Comparison of ENCODE assay signal across 8 mouse cellular contexts in the genomic region with DNA sequence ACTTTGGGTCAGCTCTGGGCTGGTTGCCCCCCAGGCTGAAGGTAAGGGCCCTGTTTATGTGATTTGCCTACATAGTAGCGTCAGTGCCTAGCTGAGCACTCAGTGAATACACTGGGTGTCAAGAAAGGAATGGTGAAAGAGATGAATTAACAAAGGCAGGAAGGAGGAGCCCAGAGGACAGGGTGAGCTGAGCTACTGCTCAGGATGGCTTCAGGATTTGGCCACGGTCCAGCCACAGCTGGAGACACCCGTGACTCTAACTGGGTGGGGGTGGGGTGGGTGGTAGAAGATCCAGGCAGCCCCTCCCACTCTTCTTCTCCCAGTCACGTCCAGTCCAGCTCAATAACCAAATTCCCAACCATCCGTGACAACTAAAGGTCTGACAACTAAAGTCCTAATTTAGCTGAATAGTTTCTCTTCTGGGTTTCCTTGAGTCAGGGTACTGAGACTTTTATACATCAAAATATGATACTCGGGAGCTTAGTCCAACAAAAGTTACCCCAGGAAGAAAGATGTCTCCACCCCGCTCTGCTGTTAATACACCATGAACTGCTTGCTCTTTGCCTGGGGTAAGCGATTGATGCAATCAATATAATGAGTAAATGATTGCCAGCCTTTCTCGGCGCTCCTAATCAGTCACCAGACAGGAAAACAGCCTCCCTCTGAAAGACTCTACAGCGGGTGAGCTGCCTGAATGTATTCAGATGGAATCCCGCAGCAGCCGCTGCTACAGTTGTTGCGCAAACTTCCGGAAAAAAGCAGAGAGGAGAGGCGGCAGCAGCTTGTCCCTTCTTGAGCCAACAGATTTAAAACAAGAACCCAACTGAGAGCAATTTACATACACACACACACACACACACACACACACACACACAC. TPM values are rescaled to one million over a fixed set of nuclear protein-coding genes. Genes with fewer than 3 reads are reported as not detected.
DNase-seq lines count a peak whose midpoint lies in the region; ATAC-seq and TF ChIP-seq lines count a peak whose summit lies in the region.

No protein-coding gene starts in this region.

- peak overlapping the region; percentile 2; the same call in 1 of the 2 replicates for H3K4me3 ChIP-seq in spleen, adult 2 months (ENCODE audit: extremely low read depth, insufficient read depth, insufficient read length)
- no peak overlapping the region for H3K4me3 ChIP-seq in embryonic facial prominence, embryonic 11.5 days (ENCODE audit: low read depth, low read length)
- H3K4me3 ChIP-seq in heart, embryonic 15.5 days, result peak overlapping the region; percentile 38
- peak overlapping the region; percentile 34 for H3K4me3 ChIP-seq in kidney, embryonic 16.5 days (ENCODE audit: low read length)

- peak overlapping the region; percentile 39 for H3K4me2 ChIP-seq in embryonic facial prominence, embryonic 11.5 days (ENCODE audit: low read depth, low read length)
- peak overlapping the region; percentile 62 for H3K4me2 ChIP-seq in heart, embryonic 15.5 days
- H3K4me2 ChIP-seq in kidney, embryonic 16.5 days (replicated peaks; ENCODE audit: low read depth, low read length), result peak overlapping the region; percentile 55

- peak; percentile 78 for ATAC-seq in embryonic facial prominence, embryonic 11.5 days (replicated peaks; ENCODE audit: insufficient number of reproducible peaks, low FRiP score, low TSS enrichment, low read depth)
- ATAC-seq in heart, embryonic 15.5 days (replicated peaks; ENCODE audit: insufficient number of reproducible peaks, insufficient read depth, low FRiP score, low read depth), result peak; percentile 72
- ATAC-seq in kidney, embryonic 16.5 days (ENCODE audit: low FRiP score, low TSS enrichment), result peak; percentile 91
- ATAC-seq in erythroblast, adult 5-6 weeks (replicated peaks; ENCODE audit: low FRiP score, poor library complexity, severe bottlenecking), result no peak

- 15% methylated on average over 16 of the region's 16 CpGs for WGBS in spleen, adult 2 months
- 11% methylated on average over 16 of the region's 16 CpGs for WGBS in embryonic facial prominence, embryonic 11.5 days
- WGBS in heart, embryonic 15.5 days, result 18% methylated on average over 16 of the region's 16 CpGs
- 9% methylated on average over 16 of the region's 16 CpGs for WGBS in kidney, embryonic 16.5 days

- no peak for TF ChIP-seq POLR2A in spleen, adult 2 months (IDR thresholded peaks at IDR 0.05; ENCODE audit: low read depth, low read length)

- 0 out of 2 replicates have a peak overlapping the region, but pooled peaks have one; percentile 9 for H3K9ac ChIP-seq in embryonic facial prominence, embryonic 11.5 days (replicated peaks; ENCODE audit: low read length)
- H3K9ac ChIP-seq in heart, embryonic 15.5 days, result peak overlapping the region; percentile 33
- peak overlapping the region; percentile 52 for H3K9ac ChIP-seq in kidney, embryonic 16.5 days (replicated peaks; ENCODE audit: low read length)

- H3K27me3 ChIP-seq in spleen, adult 2 months (ENCODE audit: control insufficient read depth, insufficient read depth, low read length), result no peaks in the 10 kb centered on the region
- H3K27me3 ChIP-seq in embryonic facial prominence, embryonic 11.5 days (ENCODE audit: control insufficient read depth, insufficient read depth, low read length), result no peaks in the 10 kb centered on the region
- no peaks in the 10 kb centered on the region for H3K27me3 ChIP-seq in heart, embryonic 15.5 days
- H3K27me3 ChIP-seq in kidney, embryonic 16.5 days (ENCODE audit: insufficient read depth, low read length), result no peaks in the 10 kb centered on the region

- no peaks in the 10 kb centered on the region for H3K36me3 ChIP-seq in spleen, adult 2 months (ENCODE audit: control insufficient read depth, insufficient read depth, low read length)
- H3K36me3 ChIP-seq in embryonic facial prominence, embryonic 11.5 days (replicated peaks; ENCODE audit: control insufficient read depth, insufficient read depth, low read depth, low read length), result no peaks in the 10 kb centered on the region
- H3K36me3 ChIP-seq in heart, embryonic 15.5 days, result no peaks in the 10 kb centered on the region
- no peaks in the 10 kb centered on the region for H3K36me3 ChIP-seq in kidney, embryonic 16.5 days (ENCODE audit: insufficient read depth, low read length)

- peaks cover 4% of the 10 kb centered on the region; the same call in 1 of the 2 replicates for H3K4me1 ChIP-seq in spleen, adult 2 months (ENCODE audit: control insufficient read depth, insufficient read depth, insufficient read length)
- no peaks in the 10 kb centered on the region; the same call in 1 of the 2 replicates for H3K4me1 ChIP-seq in embryonic facial prominence, embryonic 11.5 days (ENCODE audit: control insufficient read depth, insufficient read depth, low read length)
- H3K4me1 ChIP-seq in heart, embryonic 15.5 days (replicated peaks), result peaks cover 8% of the 10 kb centered on the region
- H3K4me1 ChIP-seq in kidney, embryonic 16.5 days (ENCODE audit: insufficient read depth, low read length), result peaks cover 29% of the 10 kb centered on the region

- no peaks in the 10 kb centered on the region for H3K9me3 ChIP-seq in embryonic facial prominence, embryonic 11.5 days (replicated peaks; ENCODE audit: control insufficient read depth, low read length)
- no peaks in the 10 kb centered on the region for H3K9me3 ChIP-seq in heart, embryonic 15.5 days (replicated peaks)
- no peaks in the 10 kb centered on the region for H3K9me3 ChIP-seq in kidney, embryonic 16.5 days (ENCODE audit: low read length)

- no peak overlapping the region for H3K27ac ChIP-seq in spleen, adult 2 months (ENCODE audit: insufficient read depth, low read length)
- 0 out of 2 replicates have a peak overlapping the region, but pooled peaks have one; percentile 9 for H3K27ac ChIP-seq in embryonic facial prominence, embryonic 11.5 days (replicated peaks; ENCODE audit: low read depth, low read length)
- peak overlapping the region; percentile 63 for H3K27ac ChIP-seq in heart, embryonic 15.5 days
- H3K27ac ChIP-seq in kidney, embryonic 16.5 days (ENCODE audit: low read length), result peak overlapping the region; percentile 89

- no peak for TF ChIP-seq CTCF in spleen, adult 2 months (IDR thresholded peaks at IDR 0.05; ENCODE audit: extremely low read depth, insufficient read depth, insufficient read length, insufficient replicate concordance)

- DNase-seq in spleen, adult 2 months (ENCODE audit: low read depth in 1 of 2, low spot score in 2 of 2), result peak in 1 of 2 experiments; percentile 8
- DNase-seq in spleen, postnatal 14 days (ENCODE audit: low spot score in 2 of 2), result no peak
- DNase-seq in embryonic facial prominence, embryonic 11.5 days (ENCODE audit: low spot score), result peak; percentile 75
- DNase-seq in lung, postnatal 10 days, result peak; percentile 82
- peak; percentile 47 for DNase-seq in ovary, postnatal 36 days (ENCODE audit: low spot score)

RNA-seq across cellular contexts. Expression of a gene that starts 8.9 kb away (rescaled TPM):
- polyA plus RNA-seq in spleen, adult 2 months (2012; rRNA removed), result 38.6 and 40.9 TPM in 2 replicates
- 1,206 and 1,248 TPM in 2 replicates for polyA plus RNA-seq in embryonic facial prominence, embryonic 11.5 days (2014; fragmentation: Nextera tagmentation; extraction: Ambion mirVana)
- polyA plus RNA-seq in heart, embryonic 15.5 days (2015; fragmentation: Nextera tagmentation; extraction: Ambion mirVana), result 365 and 366 TPM in 2 replicates
- polyA plus RNA-seq in kidney, embryonic 16.5 days (2015; fragmentation: Nextera tagmentation; extraction: Ambion mirVana), result 713 and 733 TPM in 2 replicates
- 85.9 and 98.8 TPM in 2 replicates for total RNA-seq in erythroblast, adult 5-6 weeks (2015; ENCODE audit: low replicate concordance)
- total RNA-seq in erythroblast, adult 5-6 weeks (2017; ENCODE audit: low replicate concordance), result 39.9 and 44.0 TPM in 2 replicates

RNA-seq across cellular contexts. Expression of a gene that starts 52.9 kb away (rescaled TPM):
- polyA plus RNA-seq in spleen, adult 2 months (2012; rRNA removed), result 20.3 and 22.2 TPM in 2 replicates
- 43.6 and 46.1 TPM in 2 replicates for polyA plus RNA-seq in embryonic facial prominence, embryonic 11.5 days (2014; fragmentation: Nextera tagmentation; extraction: Ambion mirVana)
- 25.1 and 30.2 TPM in 2 replicates for polyA plus RNA-seq in heart, embryonic 15.5 days (2015; fragmentation: Nextera tagmentation; extraction: Ambion mirVana)
- polyA plus RNA-seq in kidney, embryonic 16.5 days (2015; fragmentation: Nextera tagmentation; extraction: Ambion mirVana), result 51.1 and 52.1 TPM in 2 replicates
- total RNA-seq in erythroblast, adult 5-6 weeks (2015; ENCODE audit: low replicate concordance), result 9.4 and 15.2 TPM in 2 replicates
- 14.1 and 22.7 TPM in 2 replicates for total RNA-seq in erythroblast, adult 5-6 weeks (2017; ENCODE audit: low replicate concordance)

Comparison
In these comparisons a context has a peak if more than half of its experiments do, and no peak if none do; other contexts are left out.
1. DNase-seq: peak in embryonic facial prominence, embryonic 11.5 days (single experiment), lung, postnatal 10 days (single experiment) and ovary, postnatal 36 days (single experiment); none in spleen, postnatal 14 days (0 of 2).
2. Peak in every context shown above with its lines, with median percentiles within 50 percentile points of each other: H3K4me2 ChIP-seq and H3K9ac ChIP-seq.